Comparison of ENCODE assay signal across 18 mouse cellular contexts in genomic region chr5:128244219-128244618, GRCm38 (mm10).
DNase-seq lines count a peak whose midpoint lies in the region; ATAC-seq and TF ChIP-seq lines count a peak whose summit lies in the region.
"Had no signal": no experiment of that assay in that cellular context is flagged by ENCODE, and none has a peak within 500 bp of the region (broad histone marks: within the 10 kb centered on the region; RNA-seq: fewer than 3 reads in every experiment).

No protein-coding gene starts in this region.

- no peaks in the 10 kb centered on the region for H3K9me3 ChIP-seq in forebrain, embryonic 14.5 days (replicated peaks; ENCODE audit: control insufficient read depth, low read length)
- no peaks in the 10 kb centered on the region for H3K9me3 ChIP-seq in forebrain, embryonic 11.5 days (ENCODE audit: control insufficient read depth, low read length)
- no peaks in the 10 kb centered on the region for H3K9me3 ChIP-seq in embryonic facial prominence, embryonic 15.5 days (replicated peaks)
- no peaks in the 10 kb centered on the region for H3K9me3 ChIP-seq in limb, embryonic 11.5 days (ENCODE audit: control insufficient read depth, low read length)
- H3K9me3 ChIP-seq: embryonic facial prominence, embryonic 13.5 days; forebrain, embryonic 15.5 days had no signal

- no peak overlapping the region for H3K4me3 ChIP-seq in forebrain, embryonic 14.5 days (ENCODE audit: low read depth, low read length)
- no peak overlapping the region for H3K4me3 ChIP-seq in forebrain, embryonic 11.5 days (ENCODE audit: low read depth, low read length)
- H3K4me3 ChIP-seq in embryonic facial prominence, embryonic 15.5 days (replicated peaks), result no peak overlapping the region
- H3K4me3 ChIP-seq in limb, embryonic 11.5 days (ENCODE audit: low read depth, low read length), result no peak overlapping the region
- H3K4me3 ChIP-seq in lung, adult 2 months (replicated peaks; ENCODE audit: extremely low read depth, low read depth, low read length), result no peak overlapping the region
- H3K4me3 ChIP-seq: embryonic facial prominence, embryonic 13.5 days; forebrain, embryonic 15.5 days; heart, embryonic 13.5 days; megakaryocyte, embryonic 14.5 days had no signal

- TF ChIP-seq POLR2A in lung, adult 2 months (IDR thresholded peaks at IDR 0.05; ENCODE audit: borderline replicate concordance, extremely low read depth, low read depth, low read length), result no peak

- TF ChIP-seq CTCF in lung, adult 2 months (IDR thresholded peaks at IDR 0.05; ENCODE audit: insufficient read depth, low read length), result no peak

- H3K27me3 ChIP-seq in forebrain, embryonic 14.5 days (replicated peaks; ENCODE audit: control insufficient read depth, insufficient read depth, low read length), result no peaks in the 10 kb centered on the region
- H3K27me3 ChIP-seq in forebrain, embryonic 11.5 days (ENCODE audit: control insufficient read depth, insufficient read depth, low read length), result no peaks in the 10 kb centered on the region
- no peaks in the 10 kb centered on the region for H3K27me3 ChIP-seq in embryonic facial prominence, embryonic 15.5 days
- H3K27me3 ChIP-seq in limb, embryonic 11.5 days (ENCODE audit: control insufficient read depth, insufficient read depth, low read length), result no peaks in the 10 kb centered on the region
- H3K27me3 ChIP-seq: embryonic facial prominence, embryonic 13.5 days; forebrain, embryonic 15.5 days; heart, embryonic 13.5 days; megakaryocyte, embryonic 14.5 days; Patski had no signal

- H3K36me3 ChIP-seq in forebrain, embryonic 14.5 days (ENCODE audit: control insufficient read depth, insufficient read depth, low read length), result no peaks in the 10 kb centered on the region
- H3K36me3 ChIP-seq in forebrain, embryonic 11.5 days (ENCODE audit: control insufficient read depth, insufficient read depth, low read length), result no peaks in the 10 kb centered on the region
- H3K36me3 ChIP-seq in embryonic facial prominence, embryonic 15.5 days, result no peaks in the 10 kb centered on the region
- no peaks in the 10 kb centered on the region for H3K36me3 ChIP-seq in limb, embryonic 11.5 days (ENCODE audit: control insufficient read depth, insufficient read depth, low read length)
- H3K36me3 ChIP-seq: embryonic facial prominence, embryonic 13.5 days; forebrain, embryonic 15.5 days; heart, embryonic 13.5 days had no signal

- H3K4me1 ChIP-seq in forebrain, embryonic 14.5 days (ENCODE audit: control insufficient read depth, insufficient read depth, low read length), result no peaks in the 10 kb centered on the region
- no peaks in the 10 kb centered on the region for H3K4me1 ChIP-seq in forebrain, embryonic 11.5 days (replicated peaks; ENCODE audit: control insufficient read depth, insufficient read depth, low read length)
- 0 out of 2 replicates have a peak, but pooled peaks cover 6% of the 10 kb centered on the region for H3K4me1 ChIP-seq in embryonic facial prominence, embryonic 15.5 days
- H3K4me1 ChIP-seq in limb, embryonic 11.5 days (ENCODE audit: control insufficient read depth, insufficient read depth, low read length), result peaks cover 10% of the 10 kb centered on the region
- H3K4me1 ChIP-seq in lung, adult 2 months (ENCODE audit: control insufficient read depth, insufficient read depth, low read length), result no peaks in the 10 kb centered on the region
- H3K4me1 ChIP-seq: forebrain, embryonic 15.5 days; heart, embryonic 13.5 days; megakaryocyte, embryonic 14.5 days had no signal

- ATAC-seq in forebrain, embryonic 14.5 days, result no peak
- ATAC-seq in forebrain, embryonic 11.5 days (replicated peaks; ENCODE audit: low FRiP score), result no peak
- 0 out of 2 replicates have a peak, but pooled peaks have one; percentile 7 for ATAC-seq in embryonic facial prominence, embryonic 15.5 days (ENCODE audit: insufficient number of reproducible peaks, low FRiP score, low TSS enrichment, low read depth)
- ATAC-seq in limb, embryonic 11.5 days (ENCODE audit: insufficient number of reproducible peaks, low FRiP score, low TSS enrichment, low read depth), result peak; percentile 71; the same call in 1 of the 2 replicates
- ATAC-seq in inflammation-experienced regulatory T-cells, adult 6 months, result no peak
- ATAC-seq: forebrain, embryonic 15.5 days; Patski had no signal

- H3K9ac ChIP-seq in forebrain, embryonic 14.5 days (ENCODE audit: low read length), result no peak overlapping the region
- no peak overlapping the region for H3K9ac ChIP-seq in forebrain, embryonic 11.5 days (ENCODE audit: low read length)
- H3K9ac ChIP-seq in embryonic facial prominence, embryonic 15.5 days, result no peak overlapping the region
- no peak overlapping the region for H3K9ac ChIP-seq in limb, embryonic 11.5 days (ENCODE audit: low read length)
- H3K9ac ChIP-seq: embryonic facial prominence, embryonic 13.5 days; forebrain, embryonic 15.5 days; heart, embryonic 13.5 days; hindbrain, embryonic 14.5 days had no signal

- peak; percentile 14 for DNase-seq in forebrain, embryonic 14.5 days (ENCODE audit: low spot score)
- DNase-seq in forebrain, embryonic 11.5 days (ENCODE audit: low spot score), result no peak
- peak; percentile 43 for DNase-seq in brain, adult 2 months (ENCODE audit: low read depth, low spot score)
- DNase-seq in limb, embryonic 11.5 days (ENCODE audit: low spot score), result peak; percentile 72
- no peak for DNase-seq in lung, adult 2 months
- no peak for DNase-seq in heart, adult 18-20 months
- DNase-seq: cerebellum, adult 8-10 months; gastrocnemius, postnatal 25 days; thymus, adult 18-20 months had no signal

- whole genome bisulfite sequencing in forebrain, embryonic 14.5 days, result 62% methylated on average over 4 of the region's 4 CpGs
- WGBS in forebrain, embryonic 11.5 days, result 64% methylated on average over 4 of the region's 4 CpGs
- WGBS in embryonic facial prominence, embryonic 15.5 days, result 25% methylated on average over 4 of the region's 4 CpGs
- WGBS in limb, embryonic 11.5 days, result 10% methylated on average over 4 of the region's 4 CpGs
- 60% methylated on average over 4 of the region's 4 CpGs for WGBS in lung, adult 2 months

- no peak overlapping the region for H3K27ac ChIP-seq in forebrain, embryonic 14.5 days (ENCODE audit: low read depth, low read length)
- H3K27ac ChIP-seq in forebrain, embryonic 11.5 days (ENCODE audit: low read depth, low read length), result no peak overlapping the region
- no peak overlapping the region for H3K27ac ChIP-seq in embryonic facial prominence, embryonic 15.5 days (replicated peaks)
- H3K27ac ChIP-seq in limb, embryonic 11.5 days (replicated peaks; ENCODE audit: low read depth, low read length), result no peak overlapping the region
- H3K27ac ChIP-seq: embryonic facial prominence, embryonic 13.5 days; forebrain, embryonic 15.5 days; heart, embryonic 13.5 days; hindbrain, embryonic 14.5 days had no signal

- H3K4me2 ChIP-seq in forebrain, embryonic 14.5 days (ENCODE audit: low read length), result no peak overlapping the region
- no peak overlapping the region for H3K4me2 ChIP-seq in forebrain, embryonic 11.5 days (ENCODE audit: low read depth, low read length, severe bottlenecking)
- H3K4me2 ChIP-seq in embryonic facial prominence, embryonic 15.5 days (replicated peaks), result no peak overlapping the region
- H3K4me2 ChIP-seq in limb, embryonic 11.5 days (ENCODE audit: low read depth, severe bottlenecking), result no peak overlapping the region
- H3K4me2 ChIP-seq: embryonic facial prominence, embryonic 13.5 days; forebrain, embryonic 15.5 days; heart, embryonic 13.5 days; hindbrain, embryonic 14.5 days; liver, embryonic 11.5 days had no signal

Comparison
In these comparisons a context has a peak if more than half of its experiments do, and no peak if none do; other contexts are left out.
1. DNase-seq: peak in forebrain, embryonic 14.5 days (single experiment), brain, adult 2 months (single experiment) and limb, embryonic 11.5 days (single experiment); none in forebrain, embryonic 11.5 days (single experiment), lung, adult 2 months (single experiment) and heart, adult 18-20 months (0 of 2).
2. ATAC-seq: peak in embryonic facial prominence, embryonic 15.5 days (single experiment) and limb, embryonic 11.5 days (single experiment); none in forebrain, embryonic 14.5 days (single experiment), forebrain, embryonic 11.5 days (single experiment) and inflammation-experienced regulatory T-cells, adult 6 months (single experiment).